ENCODE assay signal across 8 mouse cellular contexts in genomic region chr14:103651562-103651961, GRCm38 (mm10). TPM values are rescaled to one million over a fixed set of nuclear protein-coding genes. Genes with fewer than 3 reads are reported as not detected.
DNase-seq lines count a peak whose midpoint lies in the region; ATAC-seq and TF ChIP-seq lines count a peak whose summit lies in the region.

No protein-coding gene starts in this region.

- H3K36me3 ChIP-seq in lung, embryonic 15.5 days = no peaks in the 10 kb centered on the region
- H3K36me3 ChIP-seq in forebrain, embryonic 10.5 days (replicated peaks) = no peaks in the 10 kb centered on the region
- H3K36me3 ChIP-seq in intestine, embryonic 14.5 days (ENCODE audit: control insufficient read depth, insufficient read depth, low read length) = no peaks in the 10 kb centered on the region
- no peaks in the 10 kb centered on the region for H3K36me3 ChIP-seq in neural tube, embryonic 15.5 days

- TF ChIP-seq CTCF in lung, adult 2 months (IDR thresholded peaks at IDR 0.05; ENCODE audit: insufficient read depth, low read length) = no peak

- WGBS in lung, embryonic 15.5 days = 59% methylated on average over 2 of the region's 2 CpGs
- WGBS in lung, adult 2 months = 46% methylated on average over 2 of the region's 2 CpGs
- 51% methylated on average over 2 of the region's 2 CpGs for WGBS in forebrain, embryonic 10.5 days
- WGBS in intestine, embryonic 14.5 days = 69% methylated on average over 2 of the region's 2 CpGs
- WGBS in neural tube, embryonic 15.5 days = 25% methylated on average over 2 of the region's 2 CpGs

- peak overlapping the region; percentile 68; the same call in 1 of the 2 replicates for H3K4me3 ChIP-seq in lung, embryonic 15.5 days
- H3K4me3 ChIP-seq in lung, adult 2 months (replicated peaks; ENCODE audit: extremely low read depth, low read depth, low read length) = no peak overlapping the region
- H3K4me3 ChIP-seq in forebrain, embryonic 10.5 days = peak overlapping the region; percentile 95
- H3K4me3 ChIP-seq in intestine, embryonic 14.5 days (ENCODE audit: low read depth, low read length) = peak overlapping the region; percentile 63
- peak overlapping the region; percentile 96 for H3K4me3 ChIP-seq in neural tube, embryonic 15.5 days (replicated peaks)

- ATAC-seq in lung, embryonic 15.5 days (ENCODE audit: borderline replicate concordance, extremely low read depth, low FRiP score, low TSS enrichment) = no peak
- ATAC-seq in intestine, embryonic 14.5 days (replicated peaks; ENCODE audit: low FRiP score, low TSS enrichment, low read depth) = no peak
- no peak for ATAC-seq in neural tube, embryonic 15.5 days (ENCODE audit: low FRiP score)
- no peak for ATAC-seq in cerebellum, adult (ENCODE audit: insufficient number of reproducible peaks, low FRiP score, low TSS enrichment)

- no peak overlapping the region for H3K9ac ChIP-seq in lung, embryonic 15.5 days
- no peak overlapping the region for H3K9ac ChIP-seq in intestine, embryonic 14.5 days (ENCODE audit: low read length)
- H3K9ac ChIP-seq in neural tube, embryonic 15.5 days (replicated peaks) = peak overlapping the region; percentile 99

- H3K9me3 ChIP-seq in lung, embryonic 15.5 days = no peaks in the 10 kb centered on the region
- no peaks in the 10 kb centered on the region for H3K9me3 ChIP-seq in forebrain, embryonic 10.5 days
- no peaks in the 10 kb centered on the region for H3K9me3 ChIP-seq in intestine, embryonic 14.5 days (ENCODE audit: control insufficient read depth, low read length)
- H3K9me3 ChIP-seq in neural tube, embryonic 15.5 days (replicated peaks) = no peaks in the 10 kb centered on the region

- peaks cover 51% of the 10 kb centered on the region for H3K27me3 ChIP-seq in lung, embryonic 15.5 days
- peaks cover 4% of the 10 kb centered on the region for H3K27me3 ChIP-seq in forebrain, embryonic 10.5 days (ENCODE audit: poor library complexity, severe bottlenecking)
- H3K27me3 ChIP-seq in intestine, embryonic 14.5 days (replicated peaks; ENCODE audit: control insufficient read depth, insufficient read depth, low read length) = peaks cover 40% of the 10 kb centered on the region
- H3K27me3 ChIP-seq in neural tube, embryonic 15.5 days (replicated peaks) = no peaks in the 10 kb centered on the region

- H3K27ac ChIP-seq in lung, embryonic 15.5 days = no peak overlapping the region
- H3K27ac ChIP-seq in forebrain, embryonic 10.5 days = no peak overlapping the region
- no peak overlapping the region for H3K27ac ChIP-seq in intestine, embryonic 14.5 days (ENCODE audit: low read depth)
- H3K27ac ChIP-seq in neural tube, embryonic 15.5 days (replicated peaks) = peak overlapping the region; percentile 98; the same call in 1 of the 2 replicates

- DNase-seq in lung, adult 2 months = no peak
- DNase-seq in forebrain, embryonic 10.5 days (ENCODE audit: extremely low spot score, low spot score) = no peak
- no peak for DNase-seq in intestine, embryonic 14.5 days (ENCODE audit: low spot score)
- DNase-seq in layer of hippocampus, adult 11-12 months (ENCODE audit: low spot score) = no peak
- no peak for DNase-seq in MN1 (ENCODE audit: low spot score)

- no peak for TF ChIP-seq POLR2A in lung, adult 2 months (IDR thresholded peaks at IDR 0.05; ENCODE audit: borderline replicate concordance, extremely low read depth, low read depth, low read length)

- H3K4me1 ChIP-seq in lung, embryonic 15.5 days = peaks cover 17% of the 10 kb centered on the region
- 0 out of 2 replicates have a peak, but pooled peaks cover 2% of the 10 kb centered on the region for H3K4me1 ChIP-seq in lung, adult 2 months (ENCODE audit: control insufficient read depth, insufficient read depth, low read length)
- H3K4me1 ChIP-seq in forebrain, embryonic 10.5 days = peaks cover 62% of the 10 kb centered on the region
- 0 out of 2 replicates have a peak, but pooled peaks cover 5% of the 10 kb centered on the region for H3K4me1 ChIP-seq in intestine, embryonic 14.5 days (replicated peaks; ENCODE audit: control insufficient read depth, insufficient read depth, low read length)
- H3K4me1 ChIP-seq in neural tube, embryonic 15.5 days = peaks cover 56% of the 10 kb centered on the region

- peak overlapping the region; percentile 99 for H3K4me2 ChIP-seq in lung, embryonic 15.5 days
- H3K4me2 ChIP-seq in intestine, embryonic 14.5 days (ENCODE audit: low read length) = peak overlapping the region; percentile 97
- peak overlapping the region; percentile 75 for H3K4me2 ChIP-seq in neural tube, embryonic 15.5 days

RNA-seq across cellular contexts. Expression of gene Slain1, which starts 1.5 kb away (rescaled TPM):
- polyA plus RNA-seq in lung, embryonic 15.5 days (2015; fragmentation: Nextera tagmentation; extraction: Ambion mirVana) = 1.9 and 2.4 TPM in 2 replicates
- polyA plus RNA-seq in lung, adult 2 months (2012; rRNA removed) = 5.0 and 6.5 TPM in 2 replicates
- 4.2 and 4.3 TPM in 2 replicates for polyA plus RNA-seq in forebrain, embryonic 10.5 days (2016; fragmentation: Nextera tagmentation; extraction: Ambion mirVana)
- 3.2 and 4.1 TPM in 2 replicates for polyA plus RNA-seq in intestine, embryonic 14.5 days (2014; fragmentation: Nextera tagmentation; extraction: Ambion mirVana)
- 12.4 and 15.4 TPM in 2 replicates for polyA plus RNA-seq in neural tube, embryonic 15.5 days (2015; fragmentation: Nextera tagmentation; extraction: Ambion mirVana)
